Mouse (Mus musculus): Measurements from ENCODE around the gene Snx11. TPM values are rescaled to one million over a fixed set of nuclear protein-coding genes. Genes with fewer than 3 reads are reported as not detected.

Snx11 gene
- polyA plus RNA-seq, 1 experiment from 2014 or later = 27.6 TPM

- Histone ChIP-seq H3K27ac (replicated peaks) (no peak overlapping the region), H3K4me3 (no peak overlapping the region), H3K27me3 (ENCODE audit: low read depth, poor library complexity, severe bottlenecking) (no peaks in the 10 kb centered on the region), H3K9me3 (replicated peaks) (no peaks in the 10 kb centered on the region), H3K4me1 (peaks cover 5% of the 10 kb centered on the region), H3K36me3 (no peaks in the 10 kb centered on the region)
- WGBS = 76% methylated on average over 7 of the region's 7 CpGs
- no peak for DNase-seq (ENCODE audit: low spot score)
These were observed 58.8 kb downstream of the Snx11 start for GRCm38 (mm10) chr11:96718609-96719008.

Other genes with a start within 250 kb of the Snx11 start
- 193 and 198 TPM in 2 replicates for gene Cbx1, start 11.6 kb upstream of the Snx11 start, polyA plus RNA-seq (2016; fragmentation: Nextera tagmentation; extraction: Ambion mirVana)
- gene Nfe2l1, start 52.4 kb upstream of the Snx11 start, polyA plus RNA-seq (2016; fragmentation: Nextera tagmentation; extraction: Ambion mirVana) = 71.9 and 78.0 TPM in 2 replicates
- gene Copz2, start 72.3 kb upstream of the Snx11 start, polyA plus RNA-seq (2016; fragmentation: Nextera tagmentation; extraction: Ambion mirVana) = 44.9 and 46.1 TPM in 2 replicates
- gene Cdk5rap3, start 138.9 kb upstream of the Snx11 start, polyA plus RNA-seq (2016; fragmentation: Nextera tagmentation; extraction: Ambion mirVana) = 116 and 120 TPM in 2 replicates
- gene Prr15l, start 150.5 kb upstream of the Snx11 start, polyA plus RNA-seq (2016; fragmentation: Nextera tagmentation; extraction: Ambion mirVana) = 0.04 and 0.05 TPM in 2 replicates
- gene Pnpo, start 166.4 kb upstream of the Snx11 start, polyA plus RNA-seq (2016; fragmentation: Nextera tagmentation; extraction: Ambion mirVana) = 28.2 and 32.1 TPM in 2 replicates
- 30.5 and 35.5 TPM in 2 replicates for gene Sp2, start 205.4 kb upstream of the Snx11 start, polyA plus RNA-seq (2016; fragmentation: Nextera tagmentation; extraction: Ambion mirVana)
- gene Sp6, start 235.8 kb upstream of the Snx11 start, polyA plus RNA-seq (2016; fragmentation: Nextera tagmentation; extraction: Ambion mirVana) = 0.71 and 2.0 TPM in 2 replicates